Mouse (Mus musculus): ENCODE results near the gene Rab14.

DNA sequence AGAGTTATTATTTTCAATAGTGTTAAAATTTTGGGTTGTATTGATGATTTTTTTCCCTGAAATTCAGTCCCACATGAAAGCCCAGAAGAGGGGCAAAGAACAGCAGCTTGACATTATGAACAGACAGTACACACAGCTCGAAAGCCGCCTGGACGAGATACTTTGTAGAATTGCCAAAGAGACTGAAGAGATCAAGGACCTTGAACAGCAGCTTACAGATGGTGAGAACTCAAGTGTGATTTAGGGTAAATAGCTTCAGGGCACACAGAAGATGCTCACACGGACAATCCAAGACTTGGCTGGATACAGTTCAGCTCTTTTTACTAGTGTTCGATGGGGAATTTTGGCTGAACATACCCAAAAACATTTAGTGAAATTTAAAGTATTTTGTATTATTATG is 67.0 kb downstream of the Rab14 start:
- TF ChIP-seq TCF12 (IDR thresholded peaks at IDR 0.05; ENCODE audit: insufficient read depth, poor library complexity, severe bottlenecking) (no peak), REST (IDR thresholded peaks at IDR 0.05; ENCODE audit: insufficient read depth, insufficient read length) (no peak)
